Mouse (Mus musculus) heart, adult 2 months (tissue): ENCODE results near the gene Olfr615.

Experiments used
- CTCF ChIP-seq: fragments of 200-600 bp; IDR thresholded peaks from 2 replicates; pipeline ENCODE4 v1.8.1; 2022; ENCODE audit warnings: antibody characterized with exemption, mild to moderate bottlenecking, moderate library complexity
- EP300 ChIP-seq: fragments of 200-500 bp; IDR thresholded peaks from 2 replicates; pipeline ENCODE4 v1.6.1; 2011; ENCODE audit warnings: low read depth, low read length, control low read depth; ENCODE audit not compliant: insufficient read depth
- POLR2A ChIP-seq: fragments of 200-500 bp; IDR thresholded peaks from 2 replicates; pipeline ENCODE4 v1.6.1; 2011; ENCODE audit warnings: mild to moderate bottlenecking, low read depth, low read length, control low read depth; ENCODE audit not compliant: insufficient read depth

GRCm38 (mm10) chr7:103547774-103548173, 8.1 kb upstream of the Olfr615 start, which contains the start of gene Olfr613:
- TF ChIP-seq CTCF (no peak), EP300 (no peak), POLR2A (no peak)
